Mouse (Mus musculus): ENCODE measurements around the gene Shisal2b. TPM values are rescaled to one million over a fixed set of nuclear protein-coding genes. Genes with fewer than 3 reads are reported as not detected.

Shisal2b gene
- total and polyA plus RNA-seq, 3 experiments = not detected

- ATAC-seq (ENCODE audit: extremely low read depth, insufficient number of reproducible peaks, low FRiP score, poor library complexity, severe bottlenecking) (no peak), DNase-seq (ENCODE audit: low spot score) (no peak)
- Histone ChIP-seq H3K27me3 (ENCODE audit: insufficient read depth, low read length) (no peaks in the 10 kb centered on the region), H3K4me3 (ENCODE audit: low read depth, low read length) (no peak overlapping the region), H3K36me3 (replicated peaks) (peaks cover 42% of the 10 kb centered on the region), H3K9me3 (replicated peaks) (peaks cover under 1% of the 10 kb centered on the region; the same call in 1 of the 2 replicates), H3K4me1 (ENCODE audit: insufficient read depth, low read depth, low read length) (peaks cover 53% of the 10 kb centered on the region)
- TF ChIP-seq POLR2AphosphoS5 (IDR thresholded peaks at IDR 0.05; ENCODE audit: insufficient replicate concordance, low read depth, low read length) (no peak), TAL1 (conservative IDR thresholded peaks at IDR 0.05; ENCODE audit: low read depth, low read length) (no peak), GATA1 (IDR thresholded peaks at IDR 0.05; ENCODE audit: borderline replicate concordance, low read length) (no peak)
Measured at GRCm38 (mm10) chr13:104821908-104822307, 41.8 kb downstream of the Shisal2b start.

GRCm38 (mm10) chr13:104821192-104821591 is 42.5 kb downstream of the Shisal2b start:
- Histone ChIP-seq H3K9me3 (replicated peaks) (no peaks in the 10 kb centered on the region), H3K27me3 (ENCODE audit: insufficient read depth, low read length) (no peaks in the 10 kb centered on the region), H3K36me3 (replicated peaks) (peaks cover 39% of the 10 kb centered on the region), H3K4me3 (ENCODE audit: low read depth, low read length) (no peak overlapping the region), H3K4me1 (ENCODE audit: insufficient read depth, low read depth, low read length) (peaks cover 52% of the 10 kb centered on the region)
- TF ChIP-seq POLR2AphosphoS5 (IDR thresholded peaks at IDR 0.05; ENCODE audit: insufficient replicate concordance, low read depth, low read length) (no peak), GATA1 (IDR thresholded peaks at IDR 0.05; ENCODE audit: borderline replicate concordance, low read length) (no peak), CTCF (IDR thresholded peaks at IDR 0.05; ENCODE audit: low read depth, low read length) (no peak), GATA2 (IDR thresholded peaks at IDR 0.05; ENCODE audit: borderline replicate concordance, low read depth, low read length) (no peak), TAL1 (conservative IDR thresholded peaks at IDR 0.05; ENCODE audit: low read depth, low read length) (no peak)
- DNase-seq (ENCODE audit: low spot score) (no peak), ATAC-seq (ENCODE audit: extremely low read depth, insufficient number of reproducible peaks, low FRiP score, poor library complexity, severe bottlenecking) (no peak)

- Histone ChIP-seq H3K36me3 (replicated peaks) (peaks cover 25% of the 10 kb centered on the region), H3K4me1 (ENCODE audit: insufficient read depth, low read depth, low read length) (peaks cover 39% of the 10 kb centered on the region), H3K4me3 (ENCODE audit: low read depth, low read length) (peak overlapping the region; percentile 80), H3K9me3 (replicated peaks) (no peaks in the 10 kb centered on the region), H3K27me3 (ENCODE audit: insufficient read depth, low read length) (no peaks in the 10 kb centered on the region)
- ATAC-seq (ENCODE audit: extremely low read depth, insufficient number of reproducible peaks, low FRiP score, poor library complexity, severe bottlenecking) (no peak), DNase-seq (ENCODE audit: low spot score) (peak; percentile 16)
- TF ChIP-seq TAL1 (conservative IDR thresholded peaks at IDR 0.05; ENCODE audit: low read depth, low read length) (no peak), CTCF (IDR thresholded peaks at IDR 0.05; ENCODE audit: low read depth, low read length) (no peak), GATA1 (IDR thresholded peaks at IDR 0.05; ENCODE audit: borderline replicate concordance, low read length) (no peak), GATA2 (IDR thresholded peaks at IDR 0.05; ENCODE audit: borderline replicate concordance, low read depth, low read length) (no peak), POLR2AphosphoS5 (IDR thresholded peaks at IDR 0.05; ENCODE audit: insufficient replicate concordance, low read depth, low read length) (no peak)
Measured at GRCm38 (mm10) chr13:104817696-104818095, 46.0 kb downstream of the Shisal2b start.

- peak; percentile 48 for DNase-seq (ENCODE audit: low spot score)
Measured at GRCm38 (mm10) chr13:104816635-104817571, 46.8 kb downstream of the Shisal2b start, which contains the start of gene Cwc27. Cwc27 (minus strand) TSS chr13:104817142.

GRCm38 (mm10) chr13:104816270-104816634 is 47.4 kb downstream of the Shisal2b start:
- no peak for ATAC-seq (ENCODE audit: extremely low read depth, insufficient number of reproducible peaks, low FRiP score, poor library complexity, severe bottlenecking)
- no peak for TF ChIP-seq GATA1 (IDR thresholded peaks at IDR 0.05; ENCODE audit: borderline replicate concordance, low read length)
- no peak for TF ChIP-seq TAL1 (conservative IDR thresholded peaks at IDR 0.05; ENCODE audit: low read depth, low read length)
- TF ChIP-seq GATA2 (IDR thresholded peaks at IDR 0.05; ENCODE audit: borderline replicate concordance, low read depth, low read length) = no peak
- TF ChIP-seq CTCF (IDR thresholded peaks at IDR 0.05; ENCODE audit: low read depth, low read length) = no peak
- Histone ChIP-seq H3K36me3 (replicated peaks) (peaks cover 29% of the 10 kb centered on the region), H3K4me3 (ENCODE audit: low read depth, low read length) (peak overlapping the region; percentile 80), H3K9me3 (replicated peaks) (no peaks in the 10 kb centered on the region), H3K4me1 (ENCODE audit: insufficient read depth, low read depth, low read length) (peaks cover 29% of the 10 kb centered on the region), H3K27me3 (ENCODE audit: insufficient read depth, low read length) (no peaks in the 10 kb centered on the region)
- no peak for DNase-seq (ENCODE audit: low spot score)

More at GRCm38 (mm10) chr13:104816635-104817571, 46.8 kb downstream of the Shisal2b start, which contains the start of gene Cwc27:
- H3K36me3 ChIP-seq (replicated peaks) = peaks cover 27% of the 10 kb centered on the region
- no peaks in the 10 kb centered on the region for H3K27me3 ChIP-seq (ENCODE audit: insufficient read depth, low read length)
- TF ChIP-seq GATA2 (IDR thresholded peaks at IDR 0.05; ENCODE audit: borderline replicate concordance, low read depth, low read length) = no peak
- TF ChIP-seq GATA1 (IDR thresholded peaks at IDR 0.05; ENCODE audit: borderline replicate concordance, low read length) = no peak
- no peak for TF ChIP-seq CTCF (IDR thresholded peaks at IDR 0.05; ENCODE audit: low read depth, low read length)
- no peak for TF ChIP-seq TAL1 (conservative IDR thresholded peaks at IDR 0.05; ENCODE audit: low read depth, low read length)
- no peak for TF ChIP-seq POLR2AphosphoS5 (IDR thresholded peaks at IDR 0.05; ENCODE audit: insufficient replicate concordance, low read depth, low read length)
- peak within 1 kb of the TSS; percentile 80 for H3K4me3 ChIP-seq (ENCODE audit: low read depth, low read length)
- peaks cover 32% of the 10 kb centered on the region for H3K4me1 ChIP-seq (ENCODE audit: insufficient read depth, low read depth, low read length)
- H3K9me3 ChIP-seq (replicated peaks) = no peaks in the 10 kb centered on the region
- ATAC-seq (ENCODE audit: extremely low read depth, insufficient number of reproducible peaks, low FRiP score, poor library complexity, severe bottlenecking) = peak; percentile 81

GRCm38 (mm10) chr13:104805681-104806080 is 58.0 kb downstream of the Shisal2b start:
- DNase-seq (ENCODE audit: low spot score) (no peak), ATAC-seq (ENCODE audit: extremely low read depth, insufficient number of reproducible peaks, low FRiP score, poor library complexity, severe bottlenecking) (no peak)
- Histone ChIP-seq H3K27me3 (ENCODE audit: insufficient read depth, low read length) (no peaks in the 10 kb centered on the region), H3K36me3 (replicated peaks) (peaks cover 43% of the 10 kb centered on the region), H3K9me3 (replicated peaks) (no peaks in the 10 kb centered on the region), H3K4me3 (ENCODE audit: low read depth, low read length) (no peak overlapping the region), H3K4me1 (ENCODE audit: insufficient read depth, low read depth, low read length) (no peaks in the 10 kb centered on the region)
- TF ChIP-seq TAL1 (conservative IDR thresholded peaks at IDR 0.05; ENCODE audit: low read depth, low read length) (no peak), POLR2AphosphoS5 (IDR thresholded peaks at IDR 0.05; ENCODE audit: insufficient replicate concordance, low read depth, low read length) (no peak), CTCF (IDR thresholded peaks at IDR 0.05; ENCODE audit: low read depth, low read length) (no peak), GATA1 (IDR thresholded peaks at IDR 0.05; ENCODE audit: borderline replicate concordance, low read length) (no peak), GATA2 (IDR thresholded peaks at IDR 0.05; ENCODE audit: borderline replicate concordance, low read depth, low read length) (no peak)
